Mouse (Mus musculus) frontal cortex, postnatal 10 days (tissue): ENCODE results near the gene Cdh13.

Source experiments
- DNase-seq, 2 experiments: peaks; one replicate each; pipeline ENCODE4 v3.0.0; 2022; ENCODE audit warnings: low spot score in 2 of 2, mixed read lengths in 1 of 2

Cdh13 gene

GRCm38 (mm10) chr8:118283600-118284111 is at the start of gene Cdh13:
Gene Cdh13, plus strand, starts transcription at chr8:118283733.
- DNase-seq, result peak; percentile 71 to 73

- DNase-seq, result no peak
Observed at GRCm38 (mm10) chr8:118235626-118236025, 47.9 kb upstream of the Cdh13 start.

- peak; percentile 29 to 58 for DNase-seq
Observed at GRCm38 (mm10) chr8:118237150-118237620, 46.3 kb upstream of the Cdh13 start.

GRCm38 (mm10) chr8:118238156-118238555 is 45.4 kb upstream of the Cdh13 start:
- peak in 1 of 2 experiments; percentile 5 for DNase-seq

- no peak for DNase-seq
Observed at GRCm38 (mm10) chr8:118239186-118239585, 44.3 kb upstream of the Cdh13 start.

DNA sequence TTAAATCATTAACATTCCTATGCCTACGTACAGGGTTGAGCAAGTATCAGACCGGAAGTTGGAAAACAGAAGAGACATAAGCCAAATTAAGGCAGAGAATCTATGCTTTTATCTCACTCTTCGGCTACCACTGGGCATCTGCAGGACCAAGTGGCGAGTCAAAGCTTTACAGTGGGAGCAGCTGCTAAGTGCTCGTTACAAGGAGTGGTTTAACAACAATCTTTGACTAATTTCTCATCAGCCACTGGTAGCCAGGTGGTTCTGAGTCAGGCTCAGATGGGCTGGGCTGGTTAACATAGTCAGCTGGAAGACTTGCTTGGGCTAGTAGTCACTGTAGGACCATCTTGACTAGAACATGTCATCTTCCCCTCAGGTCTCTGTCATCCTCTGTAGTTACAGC is 34.2 kb upstream of the Cdh13 start:
- DNase-seq, result no peak

- no peak for DNase-seq
Observed at GRCm38 (mm10) chr8:118249923-118250322, 33.6 kb upstream of the Cdh13 start.

GRCm38 (mm10) chr8:118263117-118263516 is 20.4 kb upstream of the Cdh13 start:
- no peak for DNase-seq

DNA sequence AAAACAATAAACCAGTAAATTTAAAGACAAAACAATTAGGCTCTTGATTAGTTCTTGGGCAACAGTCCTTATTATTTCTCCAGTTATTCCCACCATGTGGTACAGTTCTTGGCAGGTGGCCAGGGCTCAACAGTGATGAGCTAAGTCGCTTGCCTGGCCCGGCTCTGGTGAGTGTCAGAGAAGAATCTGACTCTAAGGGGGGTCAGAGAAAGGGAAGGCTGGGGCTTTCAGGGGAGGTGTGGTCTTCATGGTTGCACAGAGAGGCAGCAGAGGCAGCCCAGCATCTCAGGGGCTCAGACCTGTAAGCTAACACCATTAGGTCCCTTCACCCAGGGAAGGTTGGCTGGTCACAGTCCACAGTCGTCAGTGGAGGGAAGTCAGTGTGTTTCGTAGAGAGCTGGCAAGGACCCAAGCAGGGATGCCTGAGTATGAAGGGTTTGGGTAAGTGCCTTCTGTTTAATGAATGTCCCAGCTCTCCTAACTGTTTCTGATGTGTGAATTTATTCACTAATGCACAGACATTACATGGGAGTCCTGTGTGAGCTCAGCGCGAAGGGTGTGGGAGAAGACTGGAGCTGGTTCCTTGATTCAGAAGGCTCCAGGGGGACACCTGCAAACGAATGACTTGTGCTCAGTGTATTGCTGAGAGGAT is 12.7 kb upstream of the Cdh13 start:
- no peak for DNase-seq

- DNase-seq, result no peak
Observed at GRCm38 (mm10) chr8:118272493-118272892, 11.0 kb upstream of the Cdh13 start.

GRCm38 (mm10) chr8:118274243-118274642 is 9.3 kb upstream of the Cdh13 start:
- DNase-seq, result no peak

- peak in 1 of 2 experiments; percentile 67 for DNase-seq
Observed at GRCm38 (mm10) chr8:118274688-118275087, 8.8 kb upstream of the Cdh13 start.

GRCm38 (mm10) chr8:118284112-118285029 is 838 bp downstream of the Cdh13 start:
- peak in 1 of 2 experiments; percentile 36 for DNase-seq

DNA sequence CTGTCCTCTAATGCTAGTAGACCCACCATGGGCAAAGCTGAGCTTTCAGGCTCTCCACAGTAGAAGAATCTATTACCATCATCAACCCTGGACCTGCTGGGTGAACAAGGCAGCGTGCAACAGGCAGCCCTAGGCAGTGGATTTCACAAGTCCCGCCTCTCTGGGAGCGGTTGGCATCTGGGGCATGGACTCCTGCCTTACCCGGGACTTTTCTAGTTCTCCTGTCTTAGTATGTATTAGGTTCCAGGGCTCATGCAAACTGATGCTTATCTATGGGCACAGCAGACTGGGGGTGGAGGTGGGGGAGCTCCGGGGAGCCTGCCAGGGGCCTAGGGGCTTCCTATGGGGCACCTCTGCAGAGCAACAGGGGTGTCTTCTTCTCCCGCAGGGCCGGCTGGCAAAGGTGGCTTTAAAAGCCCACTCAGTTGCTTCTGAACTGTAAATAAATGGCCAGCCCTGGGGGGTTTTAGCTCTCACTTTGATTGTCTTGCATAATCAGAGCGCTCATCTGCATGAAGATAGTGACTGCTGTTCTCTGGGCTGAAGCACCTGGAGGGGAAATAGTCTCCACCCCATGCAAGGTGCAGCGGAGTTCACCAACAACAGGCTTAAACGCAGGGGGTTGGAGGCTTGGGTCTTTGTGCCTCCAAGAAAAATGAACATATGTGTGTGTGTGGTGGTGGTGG is 2.2 kb downstream of the Cdh13 start:
- DNase-seq, result no peak

- no peak for DNase-seq
Observed at GRCm38 (mm10) chr8:118286282-118287180, 3.0 kb downstream of the Cdh13 start.

- peak in 1 of 2 experiments; percentile 47 for DNase-seq
Observed at GRCm38 (mm10) chr8:118287496-118287895, 4.0 kb downstream of the Cdh13 start.

GRCm38 (mm10) chr8:118288259-118288952 is 4.9 kb downstream of the Cdh13 start:
- DNase-seq, result no peak

- no peak for DNase-seq
Observed at GRCm38 (mm10) chr8:118289091-118289490, 5.6 kb downstream of the Cdh13 start.

DNA sequence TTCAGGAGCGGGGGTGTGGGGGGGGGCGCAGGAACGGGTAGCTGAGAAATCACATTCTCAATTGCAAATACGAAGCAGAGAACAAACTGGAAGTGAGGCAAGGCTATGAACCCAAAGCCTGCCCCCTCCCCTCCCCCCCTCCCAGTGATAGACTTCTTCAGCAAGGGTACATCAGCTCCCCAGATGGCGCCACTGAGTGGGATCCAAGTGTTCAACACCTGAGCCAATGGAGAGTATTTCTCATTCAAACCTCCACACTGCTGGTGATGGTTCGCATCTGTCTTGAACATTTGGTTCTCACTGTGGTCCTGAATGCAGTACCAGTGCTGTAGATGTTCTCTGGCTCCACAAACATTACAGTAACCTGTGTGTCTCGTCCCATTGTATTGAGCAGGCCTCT is 6.0 kb downstream of the Cdh13 start:
- no peak for DNase-seq

GRCm38 (mm10) chr8:118290266-118290665 is 6.7 kb downstream of the Cdh13 start:
- no peak for DNase-seq
